Mouse (Mus musculus): ENCODE measurements at regions not wholly inside any gene's neighbourhood (a gene's known extent, or its start where the extent isn't known, plus 50 kb on each side); places are given as distances from the start of the nearest gene placed in this dataset.

DNA sequence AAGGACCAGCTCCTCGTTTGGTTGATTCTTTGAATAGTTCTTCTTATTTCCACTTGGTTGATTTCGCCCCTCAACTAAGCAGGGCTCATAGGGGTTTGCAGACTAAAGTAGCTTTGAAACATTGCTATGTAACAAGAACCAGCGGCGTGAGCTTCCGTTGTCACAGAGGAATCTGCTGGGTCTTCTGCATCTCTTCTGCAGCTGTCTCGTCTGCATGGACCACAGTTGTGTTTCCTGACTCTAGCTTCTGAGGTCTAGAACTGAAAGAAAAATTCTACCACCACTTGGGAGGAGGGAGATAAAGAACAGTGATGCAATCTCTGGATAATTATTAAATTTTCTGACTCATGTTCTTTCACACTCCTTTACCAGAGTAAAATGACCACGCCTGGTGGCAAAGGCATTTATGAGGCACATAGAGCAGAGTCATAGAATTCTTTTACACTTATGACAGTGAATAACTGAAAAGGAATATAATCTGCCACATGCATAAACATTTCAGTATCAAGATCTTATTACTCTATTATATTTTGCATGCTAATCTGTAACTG lies 1340.9 kb downstream of the Slc22a22 start:
- no peak for DNase-seq

DNA sequence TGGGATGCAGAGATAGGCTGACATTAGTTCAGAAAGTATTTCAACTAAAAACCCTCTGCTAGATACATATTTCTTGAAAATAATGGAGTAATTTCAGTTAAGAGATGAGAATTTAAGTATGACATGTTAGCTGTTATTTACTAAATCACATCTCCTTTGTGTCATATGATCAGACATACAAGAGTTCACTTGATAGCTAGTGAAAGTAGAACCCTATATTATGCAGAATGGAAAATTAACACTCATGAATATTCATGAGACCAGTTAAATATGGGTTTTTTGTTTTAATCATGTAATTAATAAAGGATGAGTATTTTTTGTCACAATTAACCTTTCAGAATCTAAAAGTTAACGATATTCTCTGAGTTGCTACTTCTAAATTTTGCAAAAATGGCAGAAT lies 1349.4 kb downstream of the Slc22a22 start:
- no peak for DNase-seq

DNA sequence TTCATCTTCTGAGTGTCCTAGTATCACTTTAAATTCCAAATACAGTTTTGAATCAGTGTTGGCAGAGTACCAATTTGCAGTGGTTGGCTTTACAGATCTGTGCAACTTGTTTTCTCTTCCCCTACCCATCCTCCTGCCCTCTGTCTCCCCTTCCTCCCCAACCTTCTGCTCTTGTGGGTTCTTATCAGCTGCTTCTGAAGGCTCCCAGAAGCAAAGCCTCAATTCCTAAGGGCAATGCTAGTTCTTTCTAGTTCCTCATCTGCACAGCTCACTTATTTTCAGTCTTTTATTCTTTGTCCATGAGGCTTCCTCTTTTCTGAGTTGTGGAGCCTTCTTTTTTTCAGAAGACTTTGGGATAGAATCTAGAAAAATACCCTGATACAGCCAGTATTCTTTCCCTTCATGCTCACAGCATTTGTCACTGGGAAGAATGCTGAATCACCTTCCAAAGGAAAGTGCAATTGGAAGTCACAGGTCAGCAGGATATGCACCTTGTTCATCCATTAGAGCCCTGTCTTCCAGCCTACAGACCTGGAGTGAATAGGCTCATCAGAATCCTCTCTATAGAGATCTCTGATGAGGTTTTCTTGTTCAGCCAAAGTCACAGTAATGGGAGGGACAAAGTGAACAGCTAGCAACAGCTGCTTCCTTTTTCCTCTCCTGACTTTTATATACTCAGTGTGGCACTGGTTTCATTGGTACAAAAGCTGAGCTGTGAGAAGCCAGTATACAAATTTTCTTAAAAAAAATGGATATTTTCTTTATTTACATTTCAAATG lies 1357.9 kb downstream of the Slc22a22 start:
- DNase-seq, result no peak

DNA sequence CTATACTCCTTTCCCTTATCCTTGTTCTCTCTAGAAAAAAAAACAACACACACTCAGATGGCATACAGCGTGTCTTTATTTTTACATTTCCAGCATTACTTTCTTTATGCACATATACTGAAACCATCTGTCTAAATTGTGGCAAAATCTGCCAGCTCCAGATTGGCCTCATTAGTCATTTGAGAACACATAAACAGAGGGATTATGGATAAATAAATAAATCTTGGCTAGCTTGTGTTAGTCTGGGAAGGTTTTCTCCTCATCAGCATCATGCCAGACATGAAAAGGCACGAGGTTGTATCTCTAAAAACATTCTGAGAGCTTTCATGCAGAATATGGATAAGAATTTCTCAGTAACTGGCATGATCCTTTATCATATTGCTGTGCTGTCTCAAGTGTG lies 1369.1 kb downstream of the Slc22a22 start:
- DNase-seq, result no peak

DNA sequence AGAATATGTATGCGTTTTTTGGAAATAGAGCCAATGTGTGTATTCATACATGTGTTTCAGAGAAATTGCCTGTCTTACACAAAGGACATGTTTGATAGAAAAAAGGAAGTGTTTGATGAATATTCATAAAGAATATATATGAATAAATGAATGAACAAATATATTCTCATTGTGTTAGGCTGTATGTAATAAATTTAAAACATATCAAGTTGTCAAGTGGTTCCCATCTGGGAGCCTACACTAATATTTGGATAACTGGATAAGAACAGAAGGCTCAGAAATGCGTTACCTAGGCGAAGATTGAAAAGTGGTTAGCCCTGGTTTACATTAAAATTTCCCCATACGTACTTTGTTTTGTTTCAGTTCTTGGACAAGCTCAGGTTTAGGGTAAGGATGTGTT lies 1369.7 kb downstream of the Slc22a22 start:
- DNase-seq, result no peak

DNA sequence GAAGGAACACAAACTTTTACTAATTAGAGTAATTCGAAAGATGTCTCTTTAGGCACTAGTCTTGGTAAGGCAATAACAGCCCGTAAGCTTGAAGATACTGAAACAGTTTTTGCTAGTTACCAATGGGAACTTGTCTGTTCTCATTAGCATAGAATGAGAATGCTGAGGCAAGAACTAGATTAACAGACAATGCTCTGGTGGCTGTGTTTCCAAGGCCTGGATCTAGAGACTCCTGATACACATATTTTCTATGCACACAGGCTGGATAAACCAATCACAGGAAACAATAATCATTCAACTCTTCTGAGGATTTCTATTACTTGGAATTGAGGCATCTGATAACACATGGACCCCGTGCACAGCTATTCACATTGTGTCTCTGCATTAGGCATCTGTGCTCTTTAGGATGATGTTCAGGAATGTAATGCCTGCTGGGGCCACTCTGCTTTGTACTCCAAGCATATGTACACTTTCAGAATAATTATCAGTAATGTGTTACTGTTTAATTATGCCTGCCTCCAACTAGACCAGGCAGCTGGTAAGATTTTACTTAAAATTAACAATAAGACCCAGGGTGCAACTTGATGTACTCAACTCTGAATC lies 1377.2 kb downstream of the Slc22a22 start:
- DNase-seq, result no peak

DNA sequence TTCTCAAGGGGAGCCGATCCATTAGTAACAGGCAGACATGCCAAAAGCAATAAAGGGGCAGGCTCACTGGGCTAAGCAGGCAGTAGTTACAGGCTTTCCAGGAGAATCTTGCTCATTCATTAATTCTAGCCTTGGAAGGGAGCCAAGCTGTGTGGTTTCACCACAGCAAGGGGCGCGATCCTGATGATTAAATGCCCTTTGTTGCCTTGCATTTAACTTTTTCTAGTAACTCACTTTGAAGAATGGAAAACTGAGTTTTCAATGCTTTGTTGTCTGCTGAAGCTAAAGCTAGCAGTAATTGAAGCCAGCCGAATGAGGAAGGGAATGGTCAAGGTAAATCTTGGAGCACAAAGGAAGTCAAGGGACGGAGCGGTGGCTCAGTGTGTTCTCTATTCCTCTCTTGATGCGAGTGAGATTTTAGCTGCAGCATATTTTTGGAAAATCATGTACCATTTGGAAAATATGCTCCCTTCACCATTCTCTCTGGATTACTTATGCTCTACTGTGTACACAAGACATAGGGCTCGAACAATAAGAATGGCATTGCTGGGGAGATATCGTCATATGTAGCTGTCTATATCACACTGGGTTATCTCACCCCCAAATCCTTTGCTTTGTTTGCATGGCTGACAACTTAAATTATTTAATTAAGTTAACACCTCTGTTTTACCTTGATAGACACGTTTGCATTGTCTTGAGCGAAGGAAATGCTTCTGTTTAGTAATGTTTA lies 1399.4 kb downstream of the Slc22a22 start:
- peak; percentile 43 for DNase-seq

DNA sequence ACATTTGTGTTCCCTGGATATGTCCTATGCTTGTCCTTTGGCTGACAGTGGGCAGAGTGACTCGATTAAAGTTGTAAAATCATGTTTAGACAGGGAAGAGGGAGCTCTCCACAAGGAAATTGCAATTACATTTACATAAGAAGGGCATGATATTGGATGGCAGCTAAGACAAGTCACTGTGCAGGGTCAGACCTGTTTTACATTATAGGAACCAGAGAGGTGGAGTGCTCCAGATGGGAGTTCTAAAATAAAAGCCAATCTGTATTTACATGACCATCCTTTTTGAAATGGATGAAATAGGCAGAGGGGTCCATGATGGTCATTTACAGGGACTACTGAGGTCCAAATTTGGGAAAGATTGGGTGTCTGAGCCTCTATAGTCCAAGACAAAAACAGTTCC lies 1400.3 kb downstream of the Slc22a22 start:
- no peak for DNase-seq

DNA sequence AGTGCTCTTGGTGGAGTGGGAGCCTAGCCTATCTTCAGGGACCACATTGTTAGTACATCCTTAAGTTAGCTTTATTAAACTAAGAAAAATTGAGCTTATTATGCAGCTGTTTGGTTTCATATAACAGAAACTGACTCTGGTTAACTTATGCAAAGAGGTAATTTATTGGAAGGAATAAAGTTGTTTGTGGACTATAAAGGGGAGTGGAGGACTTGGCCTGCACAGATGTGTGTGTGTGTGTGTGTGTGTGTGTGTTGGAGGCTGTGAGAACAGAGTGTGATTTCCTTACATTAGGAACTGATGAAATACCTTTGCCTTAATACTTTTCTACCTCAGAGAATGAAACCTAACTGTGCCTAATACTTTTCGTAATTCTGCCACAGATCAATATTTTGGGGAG lies 1400.7 kb downstream of the Slc22a22 start:
- no peak for DNase-seq

DNA sequence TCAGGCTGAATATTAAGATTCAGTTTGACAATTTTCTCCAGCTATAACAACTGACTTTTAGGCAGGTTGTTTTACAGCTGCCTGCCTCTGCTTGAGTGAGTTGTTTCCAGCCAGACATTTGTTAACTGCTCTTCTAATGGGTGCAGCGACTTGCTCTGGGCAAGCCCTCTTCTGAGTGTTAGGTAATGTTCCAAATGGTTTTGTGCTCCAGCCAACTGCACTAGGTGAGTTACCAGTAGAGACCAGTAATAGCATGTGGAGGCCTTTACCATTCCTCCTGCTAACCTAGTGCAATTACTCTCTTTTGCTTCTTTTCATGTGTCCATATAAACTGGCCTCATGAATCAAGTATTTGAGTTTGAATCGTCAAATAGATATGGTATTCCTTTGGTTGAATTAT lies 1407.9 kb downstream of the Slc22a22 start:
- DNase-seq, result no peak

DNA sequence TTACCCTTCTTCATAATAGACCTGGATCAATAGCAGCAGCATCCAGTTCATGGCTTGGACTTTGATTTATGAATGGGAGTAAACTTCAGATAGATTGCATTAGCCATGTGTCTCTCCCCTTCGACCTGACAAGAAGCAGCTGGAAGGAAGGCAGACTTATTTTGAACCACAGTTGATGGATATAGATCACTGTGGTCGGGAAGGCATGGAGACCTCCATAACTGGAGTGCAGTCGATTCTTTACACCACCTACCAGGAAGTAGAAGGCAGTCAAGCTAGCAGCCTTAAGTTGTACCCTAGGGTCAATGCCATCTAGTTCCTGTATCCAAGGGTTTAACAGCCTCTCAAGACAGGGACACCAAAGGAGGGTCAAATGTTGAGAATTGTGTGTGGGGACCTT lies 1410.2 kb downstream of the Slc22a22 start:
- no peak for DNase-seq

DNA sequence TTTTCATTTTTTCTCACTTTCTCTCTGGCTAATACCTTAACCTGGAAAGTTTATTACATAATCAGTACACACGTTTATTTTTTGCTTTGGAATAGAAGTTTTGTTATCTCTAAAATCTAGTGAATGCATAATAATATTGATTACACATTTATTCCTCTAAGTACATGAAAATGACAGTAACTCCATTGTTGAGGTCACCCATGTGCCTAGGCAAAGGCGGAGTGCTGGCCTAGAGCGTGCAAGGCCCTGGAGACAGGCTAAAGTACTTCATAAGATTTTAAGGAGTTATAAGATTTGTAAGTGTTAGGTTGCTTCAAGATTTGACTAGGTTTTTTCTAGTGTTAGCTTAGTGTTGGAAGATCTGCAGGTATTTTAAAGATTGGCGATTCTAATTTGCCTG lies 1410.9 kb downstream of the Slc22a22 start:
- no peak for DNase-seq

DNA sequence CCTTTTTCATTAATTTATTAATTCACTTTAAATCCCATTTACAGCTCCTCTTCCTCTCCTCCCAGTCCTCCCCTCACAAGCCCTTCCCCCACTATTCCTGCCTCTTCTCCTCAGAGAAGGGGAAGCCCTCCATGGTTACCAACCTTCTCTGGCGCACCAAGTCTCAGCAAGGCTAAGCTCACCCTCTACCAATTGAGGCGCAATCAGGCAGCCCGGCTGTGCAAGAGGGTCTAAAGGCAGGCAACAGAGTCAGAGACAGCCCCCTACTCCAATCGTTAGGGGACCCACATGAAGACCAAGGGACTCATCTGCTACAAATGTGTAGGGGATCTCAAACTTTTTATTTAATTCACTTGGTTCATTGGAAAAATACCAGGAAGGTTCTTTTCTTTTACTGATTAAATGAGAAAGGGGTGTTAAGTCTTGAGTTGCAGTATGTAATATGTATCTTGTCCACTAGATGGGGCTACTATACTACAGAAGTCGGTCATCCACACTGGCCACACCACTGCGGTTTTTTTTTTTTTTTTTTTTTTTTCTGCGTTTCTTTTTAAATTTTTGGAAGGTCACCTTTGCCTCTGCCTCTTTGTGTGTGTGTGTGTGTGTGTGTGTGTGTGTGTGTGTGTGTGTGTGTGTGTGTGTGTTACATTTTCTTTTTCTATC lies 1411.4 kb downstream of the Slc22a22 start:
- no peak for DNase-seq

DNA sequence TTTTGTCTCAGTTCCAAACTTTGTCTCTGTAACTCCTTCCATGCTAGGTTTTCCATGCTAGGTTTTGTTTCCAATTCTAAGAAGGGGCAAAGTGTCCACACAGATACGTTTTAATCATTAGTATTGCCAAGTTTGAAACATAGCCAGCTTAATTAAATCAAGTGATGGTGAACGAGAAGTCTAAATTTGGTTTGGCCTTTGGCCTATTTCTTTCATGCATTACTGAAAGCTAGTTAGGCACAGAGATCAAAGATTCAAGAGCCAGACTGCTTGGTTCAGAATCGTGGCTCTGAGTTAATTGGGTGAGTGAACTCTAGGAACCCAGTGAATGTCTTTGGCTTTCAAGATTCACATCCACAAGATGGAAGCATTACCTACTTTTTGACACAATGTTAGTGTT lies 1414.8 kb downstream of the Slc22a22 start:
- no peak for DNase-seq

DNA sequence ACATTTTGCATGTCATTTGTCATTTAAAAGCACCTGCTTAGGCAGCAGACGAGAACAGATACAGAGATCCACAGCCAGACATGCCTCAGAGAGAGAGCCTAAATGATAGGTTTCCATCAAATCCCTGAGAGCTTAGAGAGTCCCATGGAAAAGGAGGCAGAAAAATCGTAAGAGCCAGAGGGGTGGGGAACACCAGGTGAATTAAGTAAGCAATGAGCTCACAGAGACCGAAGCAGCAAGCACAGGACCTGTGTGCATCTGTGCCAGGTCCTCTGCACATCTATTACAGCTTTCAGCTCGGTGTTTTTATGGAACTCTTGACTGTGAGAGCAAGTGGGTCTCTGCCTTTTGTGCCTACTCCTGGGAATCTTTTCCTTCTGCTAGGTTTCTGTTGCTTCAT lies 1416.1 kb downstream of the Slc22a22 start:
- DNase-seq, result no peak

DNA sequence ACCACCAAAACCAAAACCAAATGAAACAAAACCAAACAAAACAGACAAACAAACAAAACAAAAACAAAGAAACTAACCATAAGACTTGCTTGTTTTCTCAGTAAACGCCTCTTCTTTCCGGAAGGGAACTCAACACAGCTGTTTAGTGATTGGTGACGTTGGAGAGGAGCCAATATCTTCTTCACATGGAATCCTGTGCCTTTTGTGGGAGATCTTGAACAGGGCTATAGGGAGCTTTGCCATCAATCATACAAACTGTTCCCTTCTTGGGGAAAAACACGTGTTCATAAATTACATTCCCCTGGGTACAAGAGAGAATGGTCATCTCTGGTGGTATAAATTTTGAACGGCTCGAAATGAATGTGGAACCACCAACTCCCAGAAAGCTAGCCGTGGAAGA lies 1426.7 kb downstream of the Slc22a22 start:
- no peak for DNase-seq

DNA sequence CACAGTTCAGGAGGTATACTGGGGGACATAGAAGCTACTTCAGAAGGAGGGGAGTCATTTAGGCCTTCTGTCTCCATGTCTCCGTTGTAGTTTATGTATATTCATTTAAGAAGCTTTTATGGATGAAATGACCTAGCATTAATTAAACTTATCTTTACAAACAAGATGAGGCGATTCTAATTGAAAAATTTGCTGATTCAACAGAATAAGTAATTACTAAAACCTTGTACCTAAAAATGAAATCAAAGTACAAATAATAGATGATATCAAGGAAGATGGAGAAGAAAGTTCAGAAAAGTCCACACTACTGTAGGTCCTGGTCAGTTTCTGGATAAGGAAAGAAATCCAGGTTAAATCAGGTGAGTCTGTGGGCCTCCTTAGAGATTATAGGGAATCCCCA lies 1429.6 kb downstream of the Slc22a22 start:
- no peak for DNase-seq

DNA sequence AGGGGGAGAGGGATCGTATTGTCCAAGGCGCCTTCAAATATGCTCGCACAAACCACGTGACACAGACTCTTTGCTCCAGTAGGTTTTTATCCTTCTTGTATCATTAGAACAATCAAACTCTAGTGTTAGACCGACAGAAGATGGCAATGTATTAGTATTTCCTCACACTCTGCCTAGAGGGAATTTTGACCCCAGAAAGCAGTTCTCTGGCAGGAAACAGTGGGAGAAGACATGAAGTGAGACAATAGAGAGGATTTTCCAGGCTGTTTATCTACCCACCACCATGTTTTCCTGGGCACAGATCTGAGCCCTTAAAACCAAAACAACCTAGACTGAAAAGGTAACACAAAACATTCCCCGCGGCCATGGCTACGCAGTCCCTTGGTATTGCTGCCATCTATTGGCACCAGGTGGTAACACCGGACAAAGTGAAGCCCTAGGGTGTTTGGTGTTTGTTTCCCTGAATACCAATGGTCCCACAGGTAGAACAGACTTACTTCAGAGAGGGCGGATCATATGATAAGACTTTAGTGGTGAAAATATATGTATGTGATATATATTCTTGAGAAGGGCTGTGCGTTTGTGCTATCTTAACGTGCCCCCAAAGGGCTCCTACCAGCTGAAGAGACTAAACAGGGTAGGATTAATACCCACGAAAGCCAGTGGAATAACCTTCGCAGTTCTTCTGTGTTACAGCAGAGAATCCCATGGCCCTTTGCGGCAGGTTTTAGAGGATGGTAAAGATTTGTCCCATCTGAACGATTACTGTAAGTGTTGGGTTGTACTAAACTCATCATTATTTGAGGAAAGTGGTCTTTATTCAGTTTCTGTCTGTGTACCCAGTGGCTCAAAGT lies 1430.5 kb downstream of the Slc22a22 start:
- DNase-seq, result peak; percentile 85

DNA sequence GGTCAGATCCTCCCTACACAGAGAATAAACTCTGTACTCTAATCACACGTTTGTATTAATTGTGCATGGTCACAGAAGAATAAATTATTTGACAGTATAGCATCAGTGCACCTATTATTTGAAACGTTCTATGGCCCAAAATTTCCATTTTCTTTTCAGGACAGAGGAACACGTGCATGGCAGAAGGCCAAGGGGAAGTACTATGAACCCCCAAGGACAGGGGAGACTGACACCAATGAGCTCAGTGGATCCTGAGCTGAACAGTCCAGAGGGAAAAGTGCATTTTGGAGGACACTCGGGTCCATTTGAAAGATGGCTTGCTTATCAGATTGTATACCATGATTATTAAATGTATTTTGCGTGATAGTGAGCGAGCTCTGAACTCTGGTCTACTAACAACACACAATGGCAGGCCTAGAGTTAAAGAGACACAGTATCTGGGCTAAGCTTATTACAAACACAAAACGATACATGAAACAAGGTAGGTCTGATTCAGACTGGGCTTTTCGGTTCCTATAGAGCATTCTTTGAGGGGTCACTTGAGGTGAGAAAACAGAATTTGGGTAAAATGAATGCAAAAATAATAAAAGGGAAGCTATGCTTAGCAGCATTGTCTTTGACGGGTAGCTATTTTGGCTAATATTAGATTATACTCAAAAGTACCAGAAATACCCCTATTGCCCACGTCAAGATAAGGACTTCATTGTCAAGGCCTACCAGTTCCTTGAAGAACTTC lies 1431.7 kb downstream of the Slc22a22 start:
- DNase-seq, result peak; percentile 55

DNA sequence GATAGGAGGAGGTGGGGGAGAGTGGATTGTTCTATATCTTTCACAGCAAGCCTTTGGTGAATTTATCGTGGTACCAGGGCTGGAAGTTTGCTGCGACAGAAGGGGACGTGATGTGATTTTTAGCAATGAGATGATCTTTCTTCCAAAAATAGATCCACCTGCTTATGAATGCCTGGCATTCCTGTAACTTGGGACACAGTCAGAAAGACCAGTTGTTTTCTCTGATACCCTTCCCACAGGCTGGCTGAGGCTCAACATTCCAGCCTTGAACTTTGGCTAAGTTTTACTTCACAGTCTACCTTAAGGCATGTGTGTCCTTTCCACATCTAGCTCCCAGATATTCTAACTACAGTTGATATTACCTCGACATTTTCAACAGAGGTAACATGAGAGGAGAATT lies 1434.1 kb downstream of the Slc22a22 start:
- DNase-seq, result peak; percentile 36

DNA sequence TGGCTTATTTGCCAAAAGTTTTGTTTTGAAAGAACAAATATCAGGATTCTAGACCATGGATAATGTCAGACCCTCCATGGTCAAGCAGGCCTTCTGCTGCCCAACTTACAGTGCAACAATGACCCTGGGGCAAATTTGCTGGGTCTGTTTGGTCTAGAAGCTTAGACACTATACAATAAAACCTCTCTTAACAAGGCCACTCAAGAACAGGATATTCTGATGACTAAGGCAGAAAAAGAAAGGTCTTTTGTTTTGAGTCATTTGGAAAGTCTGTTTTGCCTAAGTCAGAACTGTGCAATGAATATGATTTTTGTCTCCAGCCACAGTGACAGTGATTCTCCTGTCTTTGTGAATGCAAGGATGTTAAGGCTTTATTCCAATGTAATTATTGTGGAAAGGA lies 1435.0 kb downstream of the Slc22a22 start:
- no peak for DNase-seq
